Mouse (Mus musculus): ENCODE data around the gene She. TPM values are rescaled to one million over a fixed set of nuclear protein-coding genes. Genes with fewer than 3 reads are reported as not detected.
"Not testable (repeated sequence)": the region's sequence is repeated elsewhere in the genome, so short reads cannot be mapped to it uniquely, and the experiment has no call there.

The She gene
- polyA plus RNA-seq, 1 experiment, result not detected

DNA sequence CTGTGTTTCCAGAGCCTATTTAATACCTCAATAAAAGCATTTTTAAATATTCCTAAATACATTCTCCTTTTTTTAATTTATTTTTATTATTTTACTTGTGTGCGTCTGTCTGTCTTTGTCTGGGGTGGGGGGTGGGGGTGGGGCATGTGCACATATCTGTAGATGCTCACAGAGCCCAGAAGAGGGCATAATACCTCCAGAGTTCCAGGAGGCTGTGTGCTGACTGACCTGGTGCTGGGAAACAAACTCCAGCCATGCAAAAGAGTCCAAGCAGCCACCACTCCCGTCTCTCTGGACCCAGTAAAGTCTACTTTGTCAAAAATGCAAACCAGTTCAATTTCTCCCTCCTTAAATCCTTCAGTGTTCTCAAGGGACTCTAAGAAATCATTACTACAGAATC lies 36.6 kb upstream of the She start:
- H3K36me3 ChIP-seq (ENCODE audit: control insufficient read depth, insufficient read depth), result no peaks in the 10 kb centered on the region
- TF ChIP-seq MAX (IDR thresholded peaks at IDR 0.05) (no peak), FOSL1 (IDR thresholded peaks at IDR 0.05; ENCODE audit: insufficient read depth, low read length, poor library complexity, severe bottlenecking) (no peak), USF1 (IDR thresholded peaks at IDR 0.05; ENCODE audit: low read depth) (no peak)
- no peaks in the 10 kb centered on the region for H3K27me3 ChIP-seq (ENCODE audit: control insufficient read depth, insufficient read depth, insufficient read length)

DNA sequence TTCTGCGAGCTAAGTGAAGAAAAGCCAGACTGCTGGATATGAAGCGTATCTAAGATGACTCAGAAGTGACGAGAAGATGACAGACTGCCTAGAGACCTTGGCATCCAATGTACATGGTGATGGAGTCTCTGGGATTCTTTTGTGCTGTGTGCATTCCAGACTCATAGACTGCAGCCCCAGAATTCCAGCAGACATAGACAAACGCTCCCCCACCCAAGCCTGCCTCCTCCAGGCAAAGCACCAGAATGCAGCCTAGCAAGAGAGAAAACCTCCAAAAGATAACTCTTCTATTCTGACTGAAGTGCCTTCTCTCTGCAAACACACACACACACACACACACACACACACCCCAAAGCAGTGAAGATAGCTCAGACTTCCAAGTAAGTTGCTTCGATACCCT lies 35.4 kb upstream of the She start:
- TF ChIP-seq CTCF (IDR thresholded peaks at IDR 0.05; ENCODE audit: control insufficient read depth, insufficient read depth, insufficient read length), result no peak
- no peak for TF ChIP-seq MYOG (IDR thresholded peaks at IDR 0.05; ENCODE audit: control insufficient read depth, extremely low read depth, insufficient read length)
- TF ChIP-seq FOSL1 (IDR thresholded peaks at IDR 0.05; ENCODE audit: insufficient read depth, low read length, poor library complexity, severe bottlenecking), result no peak
- TF ChIP-seq MYOD1 (IDR thresholded peaks at IDR 0.05; ENCODE audit: control insufficient read depth, insufficient read length, low read depth), result no peak
- no peak for TF ChIP-seq CEBPB (IDR thresholded peaks at IDR 0.05; ENCODE audit: low read depth)
- no peak for TF ChIP-seq MAX (IDR thresholded peaks at IDR 0.05)
- TF ChIP-seq USF1 (IDR thresholded peaks at IDR 0.05; ENCODE audit: low read depth), result no peak
- no peaks in the 10 kb centered on the region for H3K27me3 ChIP-seq (ENCODE audit: control insufficient read depth, insufficient read depth, insufficient read length)

More for the DNA sequence above, 36.6 kb upstream of the She start:
- Histone ChIP-seq H3K79me3 (ENCODE audit: low read depth) (no peaks in the 10 kb centered on the region), H3K79me2 (ENCODE audit: control insufficient read depth, insufficient read depth) (no peaks in the 10 kb centered on the region), H3K4me3 (ENCODE audit: insufficient read depth, poor library complexity, severe bottlenecking) (no peak overlapping the region), H3ac (ENCODE audit: control insufficient read depth, insufficient read length, low read depth) (no peak overlapping the region)

DNA sequence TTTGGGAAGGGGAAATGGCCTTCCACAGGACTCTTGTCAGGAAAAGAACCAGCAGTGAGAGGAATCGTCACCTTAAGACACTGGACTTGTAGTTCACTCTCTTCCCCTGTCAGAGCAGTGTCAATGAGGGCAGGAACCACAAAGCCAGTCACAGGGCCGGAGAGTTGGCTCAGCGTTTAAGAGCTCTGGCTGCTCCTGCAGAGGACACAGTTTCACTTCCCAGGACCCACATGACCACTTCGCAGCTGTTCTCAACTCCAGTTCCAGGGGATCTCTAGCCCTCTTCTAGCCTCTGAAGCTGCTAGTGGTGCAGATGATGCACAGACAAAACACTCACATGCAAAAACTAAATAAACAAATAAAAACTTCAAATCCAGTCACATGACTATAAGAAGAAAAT lies 34.8 kb upstream of the She start:
- TF ChIP-seq MAX (IDR thresholded peaks at IDR 0.05), result no peak
- no peak for TF ChIP-seq FOSL1 (IDR thresholded peaks at IDR 0.05; ENCODE audit: insufficient read depth, low read length, poor library complexity, severe bottlenecking)
- no peak for TF ChIP-seq USF1 (IDR thresholded peaks at IDR 0.05; ENCODE audit: low read depth)
- Histone ChIP-seq H3K4me3 (ENCODE audit: insufficient read depth, poor library complexity, severe bottlenecking) (no peak overlapping the region), H3K79me3 (ENCODE audit: low read depth) (no peaks in the 10 kb centered on the region), H3ac (ENCODE audit: control insufficient read depth, insufficient read length, low read depth) (no peak overlapping the region), H3K79me2 (ENCODE audit: control insufficient read depth, insufficient read depth) (no peaks in the 10 kb centered on the region), H3K36me3 (ENCODE audit: control insufficient read depth, insufficient read depth) (no peaks in the 10 kb centered on the region), H3K27me3 (ENCODE audit: control insufficient read depth, insufficient read depth, insufficient read length) (no peaks in the 10 kb centered on the region)

More for the DNA sequence above, 35.4 kb upstream of the She start:
- Histone ChIP-seq H3K79me2 (ENCODE audit: control insufficient read depth, insufficient read depth) (no peaks in the 10 kb centered on the region), H3K79me3 (ENCODE audit: low read depth) (no peaks in the 10 kb centered on the region), H3K36me3 (ENCODE audit: control insufficient read depth, insufficient read depth) (no peaks in the 10 kb centered on the region), H3K4me3 (ENCODE audit: insufficient read depth, poor library complexity, severe bottlenecking) (no peak overlapping the region), H3ac (ENCODE audit: control insufficient read depth, insufficient read length, low read depth) (no peak overlapping the region)

DNA sequence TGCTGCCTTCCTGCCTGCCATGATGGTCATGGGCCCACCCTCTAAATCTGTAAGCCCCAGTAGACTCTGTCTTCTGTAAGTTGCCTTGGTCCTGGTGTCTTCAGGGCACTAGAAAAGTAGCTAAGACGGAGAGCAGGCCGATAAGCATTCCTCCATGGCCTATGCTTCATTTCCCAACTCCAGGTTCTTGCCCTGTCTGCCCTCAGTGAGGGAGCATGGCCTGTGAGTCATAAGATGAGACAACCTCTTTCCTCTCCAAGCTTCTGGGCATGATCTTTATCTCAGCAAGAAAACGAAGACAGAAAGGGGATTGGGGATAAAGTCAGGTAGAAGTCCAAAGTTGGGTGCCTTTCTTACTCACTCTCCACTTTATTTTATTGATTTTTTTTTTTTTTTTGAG lies 32.7 kb upstream of the She start:
- Histone ChIP-seq H3K36me3 (ENCODE audit: control insufficient read depth, insufficient read depth) (no peaks in the 10 kb centered on the region), H3K27me3 (ENCODE audit: control insufficient read depth, insufficient read depth, insufficient read length) (peaks cover 3% of the 10 kb centered on the region), H3K79me3 (ENCODE audit: low read depth) (no peaks in the 10 kb centered on the region), H3K79me2 (ENCODE audit: control insufficient read depth, insufficient read depth) (no peaks in the 10 kb centered on the region), H3ac (ENCODE audit: control insufficient read depth, insufficient read length, low read depth) (no peak overlapping the region), H3K4me3 (ENCODE audit: insufficient read depth, poor library complexity, severe bottlenecking) (no peak overlapping the region)
- TF ChIP-seq USF1 (IDR thresholded peaks at IDR 0.05; ENCODE audit: low read depth), result no peak
- TF ChIP-seq CTCF (IDR thresholded peaks at IDR 0.05; ENCODE audit: control insufficient read depth, insufficient read depth, insufficient read length), result no peak
- no peak for TF ChIP-seq MYOD1 (IDR thresholded peaks at IDR 0.05; ENCODE audit: control insufficient read depth, insufficient read length, low read depth)
- no peak for TF ChIP-seq FOSL1 (IDR thresholded peaks at IDR 0.05; ENCODE audit: insufficient read depth, low read length, poor library complexity, severe bottlenecking)
- TF ChIP-seq MYOG (IDR thresholded peaks at IDR 0.05; ENCODE audit: control insufficient read depth, extremely low read depth, insufficient read length), result no peak
- no peak for TF ChIP-seq CEBPB (IDR thresholded peaks at IDR 0.05; ENCODE audit: low read depth)
- no peak for TF ChIP-seq MAX (IDR thresholded peaks at IDR 0.05)

DNA sequence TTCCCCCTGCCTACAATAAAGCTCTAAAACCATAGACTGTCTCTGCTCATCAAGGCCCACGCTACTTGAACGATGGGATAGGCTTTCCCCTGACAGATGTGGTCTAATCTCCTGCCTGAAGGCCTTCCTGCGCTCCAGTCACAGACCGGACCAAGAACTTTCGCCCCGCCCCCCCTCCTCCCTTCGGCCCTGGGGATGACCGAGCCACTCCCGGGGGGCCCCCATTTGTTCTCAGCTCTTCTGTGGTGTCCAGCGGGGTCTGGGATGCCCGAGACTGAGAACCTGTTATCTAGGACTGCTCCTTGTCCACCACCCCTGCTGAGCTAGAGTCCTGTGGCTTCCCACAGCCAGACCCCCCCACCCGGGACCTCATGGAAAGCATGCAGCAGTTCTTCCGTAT lies 31.7 kb upstream of the She start:
- no peak for TF ChIP-seq MYOD1 (IDR thresholded peaks at IDR 0.05; ENCODE audit: control insufficient read depth, insufficient read length, low read depth)
- TF ChIP-seq CTCF (IDR thresholded peaks at IDR 0.05; ENCODE audit: control insufficient read depth, insufficient read depth, insufficient read length), result no peak
- no peak overlapping the region for H3K4me3 ChIP-seq (ENCODE audit: insufficient read depth, poor library complexity, severe bottlenecking)

DNA sequence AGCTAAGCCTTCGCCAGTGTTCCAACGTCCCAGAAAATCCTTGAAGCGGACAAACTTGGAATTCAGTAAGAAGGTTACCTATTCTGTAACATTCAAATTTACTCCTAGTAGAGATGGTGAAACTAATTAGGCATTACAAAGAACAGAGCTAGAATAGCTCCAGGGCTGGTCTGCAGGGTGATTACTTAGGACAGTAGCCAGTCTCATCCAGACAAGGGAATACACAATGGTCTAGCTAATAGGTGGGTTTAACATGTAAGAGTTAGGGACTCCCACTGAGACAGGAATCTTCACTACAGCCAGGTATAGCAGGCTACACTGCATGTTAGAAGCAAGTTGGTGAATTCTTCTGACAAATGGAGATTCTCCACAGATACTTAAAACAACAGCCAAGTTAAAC lies 31.1 kb upstream of the She start:
- H3K79me3 ChIP-seq (ENCODE audit: low read depth); H3K36me3 ChIP-seq (ENCODE audit: control insufficient read depth, insufficient read depth); H3ac ChIP-seq (ENCODE audit: control insufficient read depth, insufficient read length, low read depth); H3K27me3 ChIP-seq (ENCODE audit: control insufficient read depth, insufficient read depth, insufficient read length); H3K4me3 ChIP-seq (ENCODE audit: insufficient read depth, poor library complexity, severe bottlenecking); H3K79me2 ChIP-seq (ENCODE audit: control insufficient read depth, insufficient read depth): not testable (repeated sequence)

More for the DNA sequence above, 31.7 kb upstream of the She start:
- no peak overlapping the region for H3ac ChIP-seq (ENCODE audit: control insufficient read depth, insufficient read length, low read depth)
- no peaks in the 10 kb centered on the region for H3K79me2 ChIP-seq (ENCODE audit: control insufficient read depth, insufficient read depth)
- no peaks in the 10 kb centered on the region for H3K79me3 ChIP-seq (ENCODE audit: low read depth)
- no peaks in the 10 kb centered on the region for H3K36me3 ChIP-seq (ENCODE audit: control insufficient read depth, insufficient read depth)
- H3K27me3 ChIP-seq (ENCODE audit: control insufficient read depth, insufficient read depth, insufficient read length), result peaks cover 4% of the 10 kb centered on the region

Measured in C2C12 (cell line).